Mouse (Mus musculus): ENCODE data around the gene Tbp. TPM values are rescaled to one million over a fixed set of nuclear protein-coding genes. Genes with fewer than 3 reads are reported as not detected.

The Tbp gene
- total RNA-seq, 1 experiment = 39.4 TPM

GRCm38 (mm10) chr17:15461921-15462495, 37.7 kb upstream of the Tbp start:
- TF ChIP-seq ZNF384 (IDR thresholded peaks at IDR 0.05; ENCODE audit: low read depth, low read length) = no peak
- TF ChIP-seq MAFK (IDR thresholded peaks at IDR 0.05; ENCODE audit: insufficient read depth, low read depth, low read length) = no peak
- no peak for TF ChIP-seq ZC3H11A (IDR thresholded peaks at IDR 0.05; ENCODE audit: borderline replicate concordance, low read depth, low read length)
- TF ChIP-seq CHD2 (IDR thresholded peaks at IDR 0.05; ENCODE audit: low read depth, low read length) = no peak
- TF ChIP-seq HCFC1 (IDR thresholded peaks at IDR 0.05; ENCODE audit: borderline replicate concordance, insufficient read depth, low read length) = no peak
- Histone ChIP-seq H3K4me3 (ENCODE audit: insufficient read depth in 1 of 2, low read depth in 1 of 2, low read length in 2 of 2, poor library complexity in 1 of 2, severe bottlenecking in 1 of 2) (no peak overlapping the region), H3K36me3 (ENCODE audit: control insufficient read depth, insufficient read depth, low read length, poor library complexity, severe bottlenecking) (peaks cover 3% of the 10 kb centered on the region; the same call in 1 of the 2 replicates), H3K9ac (ENCODE audit: insufficient read depth, low read depth, low read length, poor library complexity, severe bottlenecking) (no peak overlapping the region), H3K27ac (ENCODE audit: insufficient read depth, low read depth, low read length, poor library complexity, severe bottlenecking) (no peak overlapping the region), H3K4me1 (ENCODE audit: control insufficient read depth in 2 of 2, insufficient read depth in 2 of 2, low read length in 2 of 2, poor library complexity in 1 of 2) (no peaks in the 10 kb centered on the region), H3K9me3 (ENCODE audit: control insufficient read depth, insufficient read depth, low read depth, low read length) (no peaks in the 10 kb centered on the region)
- DNase-seq (ENCODE audit: low read depth, low spot score) = no peak
- in situ Hi-C loops (cut with MboI; ENCODE audit: low sequenced_read_pairs in 2 of 2, unreplicated experiment in 2 of 2) = loop anchor here in 1 of 2 experiments (25.0 kb wide), 1 partner anchor 400 kb away; no protein-coding TSS in a partner anchor

- H3K9me3 ChIP-seq (ENCODE audit: control insufficient read depth, insufficient read depth, low read depth, low read length) = no peaks in the 10 kb centered on the region
- in situ Hi-C loops (cut with MboI; ENCODE audit: low sequenced_read_pairs in 2 of 2, unreplicated experiment in 2 of 2) = loop anchor here in 1 of 2 experiments (25.0 kb wide), 1 partner anchor 405 kb away; no protein-coding TSS in a partner anchor
- H3K4me3 ChIP-seq (ENCODE audit: insufficient read depth in 1 of 2, low read depth in 1 of 2, low read length in 2 of 2, poor library complexity in 1 of 2, severe bottlenecking in 1 of 2) = no peak overlapping the region
- H3K27ac ChIP-seq (ENCODE audit: insufficient read depth, low read depth, low read length, poor library complexity, severe bottlenecking) = no peak overlapping the region
- H3K4me1 ChIP-seq (ENCODE audit: control insufficient read depth in 2 of 2, insufficient read depth in 2 of 2, low read length in 2 of 2, poor library complexity in 1 of 2) = no peaks in the 10 kb centered on the region
- H3K36me3 ChIP-seq (ENCODE audit: control insufficient read depth, insufficient read depth, low read length, poor library complexity, severe bottlenecking) = peaks cover 11% of the 10 kb centered on the region
- no peak overlapping the region for H3K9ac ChIP-seq (ENCODE audit: insufficient read depth, low read depth, low read length, poor library complexity, severe bottlenecking)
- no peak for TF ChIP-seq MAFK (IDR thresholded peaks at IDR 0.05; ENCODE audit: insufficient read depth, low read depth, low read length)
- peak; percentile 94 for TF ChIP-seq ZC3H11A (IDR thresholded peaks at IDR 0.05; ENCODE audit: borderline replicate concordance, low read depth, low read length)
- no peak for TF ChIP-seq CHD2 (IDR thresholded peaks at IDR 0.05; ENCODE audit: low read depth, low read length)
- TF ChIP-seq ZNF384 (IDR thresholded peaks at IDR 0.05; ENCODE audit: low read depth, low read length) = no peak
- no peak for TF ChIP-seq HCFC1 (IDR thresholded peaks at IDR 0.05; ENCODE audit: borderline replicate concordance, insufficient read depth, low read length)
- DNase-seq (ENCODE audit: low read depth, low spot score) = peak; percentile 68
Observed at GRCm38 (mm10) chr17:15467669-15468068, 32.0 kb upstream of the Tbp start.

GRCm38 (mm10) chr17:15472671-15473070, 27.0 kb upstream of the Tbp start:
- no peak overlapping the region for H3K27ac ChIP-seq (ENCODE audit: insufficient read depth, low read depth, low read length, poor library complexity, severe bottlenecking)
- no peaks in the 10 kb centered on the region for H3K9me3 ChIP-seq (ENCODE audit: control insufficient read depth, insufficient read depth, low read depth, low read length)
- in situ Hi-C loops (cut with MboI; ENCODE audit: low sequenced_read_pairs in 2 of 2, unreplicated experiment in 2 of 2) = loop anchor here in 1 of 2 experiments (25.0 kb wide), 1 partner anchor 410 kb away; no protein-coding TSS in a partner anchor
- TF ChIP-seq CHD2 (IDR thresholded peaks at IDR 0.05; ENCODE audit: low read depth, low read length) = no peak
- no peak for TF ChIP-seq MAFK (IDR thresholded peaks at IDR 0.05; ENCODE audit: insufficient read depth, low read depth, low read length)
- TF ChIP-seq HCFC1 (IDR thresholded peaks at IDR 0.05; ENCODE audit: borderline replicate concordance, insufficient read depth, low read length) = no peak
- no peak for TF ChIP-seq ZNF384 (IDR thresholded peaks at IDR 0.05; ENCODE audit: low read depth, low read length)
- no peak for TF ChIP-seq ZC3H11A (IDR thresholded peaks at IDR 0.05; ENCODE audit: borderline replicate concordance, low read depth, low read length)
- no peaks in the 10 kb centered on the region for H3K4me1 ChIP-seq (ENCODE audit: control insufficient read depth in 2 of 2, insufficient read depth in 2 of 2, low read length in 2 of 2, poor library complexity in 1 of 2)
- no peak for DNase-seq (ENCODE audit: low read depth, low spot score)
- no peak overlapping the region for H3K9ac ChIP-seq (ENCODE audit: insufficient read depth, low read depth, low read length, poor library complexity, severe bottlenecking)
- peaks cover 35% of the 10 kb centered on the region for H3K36me3 ChIP-seq (ENCODE audit: control insufficient read depth, insufficient read depth, low read length, poor library complexity, severe bottlenecking)
- no peak overlapping the region for H3K4me3 ChIP-seq (ENCODE audit: insufficient read depth in 1 of 2, low read depth in 1 of 2, low read length in 2 of 2, poor library complexity in 1 of 2, severe bottlenecking in 1 of 2)

- H3K9ac ChIP-seq (ENCODE audit: insufficient read depth, low read depth, low read length, poor library complexity, severe bottlenecking) = no peak overlapping the region
- in situ Hi-C loops (cut with MboI; ENCODE audit: low sequenced_read_pairs in 2 of 2, unreplicated experiment in 2 of 2) = no loop called here
- TF ChIP-seq ZNF384 (IDR thresholded peaks at IDR 0.05; ENCODE audit: low read depth, low read length) = no peak
- TF ChIP-seq CHD2 (IDR thresholded peaks at IDR 0.05; ENCODE audit: low read depth, low read length) = no peak
- TF ChIP-seq HCFC1 (IDR thresholded peaks at IDR 0.05; ENCODE audit: borderline replicate concordance, insufficient read depth, low read length) = no peak
- no peak for TF ChIP-seq ZC3H11A (IDR thresholded peaks at IDR 0.05; ENCODE audit: borderline replicate concordance, low read depth, low read length)
- TF ChIP-seq MAFK (IDR thresholded peaks at IDR 0.05; ENCODE audit: insufficient read depth, low read depth, low read length) = no peak
Observed at GRCm38 (mm10) chr17:15490542-15490941, 9.1 kb upstream of the Tbp start.

More at GRCm38 (mm10) chr17:15490542-15490941, 9.1 kb upstream of the Tbp start:
- Histone ChIP-seq H3K4me3 (ENCODE audit: insufficient read depth in 1 of 2, low read depth in 1 of 2, low read length in 2 of 2, poor library complexity in 1 of 2, severe bottlenecking in 1 of 2) (no peak overlapping the region), H3K4me1 (ENCODE audit: control insufficient read depth in 2 of 2, insufficient read depth in 2 of 2, low read length in 2 of 2, poor library complexity in 1 of 2) (no peaks in the 10 kb centered on the region; a peak in 1 of 4 replicates), H3K36me3 (ENCODE audit: control insufficient read depth, insufficient read depth, low read length, poor library complexity, severe bottlenecking) (peaks cover 24% of the 10 kb centered on the region), H3K27ac (ENCODE audit: insufficient read depth, low read depth, low read length, poor library complexity, severe bottlenecking) (no peak overlapping the region), H3K9me3 (ENCODE audit: control insufficient read depth, insufficient read depth, low read depth, low read length) (no peaks in the 10 kb centered on the region)
- no peak for DNase-seq (ENCODE audit: low read depth, low spot score)

All from ES-E14 (cell line).